In genomic region chr2:58052821-58053581, GRCm38 (mm10) we compare ENCODE assay signal across 14 mouse cellular contexts. TPM values are rescaled to one million over a fixed set of nuclear protein-coding genes. Genes with fewer than 3 reads are reported as not detected.
DNase-seq lines count a peak whose midpoint lies in the region; ATAC-seq and TF ChIP-seq lines count a peak whose summit lies in the region.
"Had no signal": no experiment of that assay in that cellular context is flagged by ENCODE, and none has a peak within 500 bp of the region (broad histone marks: within the 10 kb centered on the region; RNA-seq: fewer than 3 reads in every experiment).

TSS of gene Ermn (minus strand) at chr2:58052864.

- no peak for TF ChIP-seq EP300 in CH12.LX (IDR thresholded peaks at IDR 0.05; ENCODE audit: low read length)

- no peak within 1 kb of the TSS for H3K4me3 ChIP-seq in CH12.LX (replicated peaks in 1 of 3; ENCODE audit: low read depth in 2 of 3, low read length in 2 of 3, poor library complexity in 1 of 3)
- no peak within 1 kb of the TSS for H3K4me3 ChIP-seq in hindbrain, embryonic 11.5 days (ENCODE audit: low read depth, low read length)
- no peak within 1 kb of the TSS for H3K4me3 ChIP-seq in midbrain, embryonic 10.5 days
- H3K4me3 ChIP-seq: erythroblast, embryonic 14.5 days; myocyte had no signal

- TF ChIP-seq POLR2A in CH12.LX (IDR thresholded peaks at IDR 0.05; ENCODE audit: low read depth, low read length): no peak
- no peak for TF ChIP-seq POLR2A in brain, embryonic 14.5 days (IDR thresholded peaks at IDR 0.05; ENCODE audit: borderline replicate concordance, extremely low read depth, insufficient read depth, insufficient read length, poor library complexity, severe bottlenecking)

- WGBS in hindbrain, embryonic 11.5 days: 25% methylated on average over 7 of the region's 7 CpGs
- WGBS in midbrain, embryonic 10.5 days: 17% methylated on average over 7 of the region's 7 CpGs

- H3K36me3 ChIP-seq in CH12.LX (replicated peaks in 1 of 2; ENCODE audit: control insufficient read depth in 1 of 2, insufficient read depth in 1 of 2, low read length in 1 of 2): no peaks in the 10 kb centered on the region
- H3K36me3 ChIP-seq in hindbrain, embryonic 11.5 days (ENCODE audit: control insufficient read depth, insufficient read depth, low read length): no peaks in the 10 kb centered on the region
- no peaks in the 10 kb centered on the region for H3K36me3 ChIP-seq in midbrain, embryonic 10.5 days

- TF ChIP-seq RAD21 in CH12.LX (IDR thresholded peaks at IDR 0.05; ENCODE audit: low read depth, low read length): no peak

- no peak within 1 kb of the TSS for H3K27ac ChIP-seq in CH12.LX (ENCODE audit: insufficient read depth, low read depth)
- no peak within 1 kb of the TSS for H3K27ac ChIP-seq in hindbrain, embryonic 11.5 days (ENCODE audit: low read depth, low read length)
- H3K27ac ChIP-seq in midbrain, embryonic 10.5 days (replicated peaks): no peak within 1 kb of the TSS
- H3K27ac ChIP-seq: kidney, postnatal 0 days had no signal

- no peak for DNase-seq in CH12.LX (ENCODE audit: extremely low read depth)
- peak; percentile 92 for DNase-seq in brain, embryonic 14.5 days (ENCODE audit: low read depth)
- DNase-seq in hindbrain, embryonic 11.5 days (ENCODE audit: low spot score): peak; percentile 36
- DNase-seq in midbrain, embryonic 10.5 days (ENCODE audit: low spot score): peak; percentile 16
- no peak for DNase-seq in yolk sac, embryonic 10.5 days (ENCODE audit: low spot score)
- DNase-seq in ovary, postnatal 14 days (ENCODE audit: low spot score): no peak
- no peak for DNase-seq in adrenal gland, postnatal 25 days
- no peak for DNase-seq in right cerebral cortex, postnatal 10 days (ENCODE audit: low spot score in 2 of 2)
- DNase-seq: lung, adult 18-20 months had no signal

- no peak for TF ChIP-seq CTCF in CH12.LX (conservative IDR thresholded peaks at IDR 0.05 in 1 of 2, IDR thresholded peaks at IDR 0.05 in 1 of 2; ENCODE audit: low read depth in 2 of 2, low read length in 2 of 2)
- TF ChIP-seq CTCF in brain, embryonic 14.5 days (IDR thresholded peaks at IDR 0.05; ENCODE audit: borderline replicate concordance, extremely low read depth, insufficient read depth, insufficient read length): no peak

- ATAC-seq in hindbrain, embryonic 11.5 days (ENCODE audit: low FRiP score): peak; percentile 72

- no peak within 1 kb of the TSS for H3K9ac ChIP-seq in CH12.LX (ENCODE audit: insufficient read depth, low read depth)
- no peak within 1 kb of the TSS for H3K9ac ChIP-seq in hindbrain, embryonic 11.5 days (ENCODE audit: low read depth, low read length)

- peak within 1 kb of the TSS; percentile 69 for H3K4me2 ChIP-seq in CH12.LX (ENCODE audit: insufficient read depth, low read depth, poor library complexity, severe bottlenecking)
- H3K4me2 ChIP-seq in hindbrain, embryonic 11.5 days (replicated peaks; ENCODE audit: low read depth, low read length): no peak within 1 kb of the TSS
- H3K4me2 ChIP-seq: heart, embryonic 11.5 days had no signal

- no peaks in the 10 kb centered on the region for H3K79me2 ChIP-seq in CH12.LX (replicated peaks; ENCODE audit: control insufficient read depth, extremely low read depth, insufficient read depth, poor library complexity, severe bottlenecking)

- peaks cover 0 to 9% of the 10 kb centered on the region in 2 experiments; a peak in 2 of 4 replicates for H3K4me1 ChIP-seq in CH12.LX (ENCODE audit: control insufficient read depth in 1 of 2, insufficient read depth in 2 of 2)
- H3K4me1 ChIP-seq in hindbrain, embryonic 11.5 days (replicated peaks; ENCODE audit: control insufficient read depth, insufficient read depth, low read length): no peaks in the 10 kb centered on the region
- peaks cover 12% of the 10 kb centered on the region for H3K4me1 ChIP-seq in midbrain, embryonic 10.5 days

- no peaks in the 10 kb centered on the region for H3K9me3 ChIP-seq in CH12.LX (replicated peaks; ENCODE audit: low read length)
- H3K9me3 ChIP-seq in hindbrain, embryonic 11.5 days (ENCODE audit: control insufficient read depth, low read length): no peaks in the 10 kb centered on the region
- no peaks in the 10 kb centered on the region for H3K9me3 ChIP-seq in midbrain, embryonic 10.5 days (replicated peaks)

- dilution Hi-C loops in CH12.LX (cut with MboI; ENCODE audit: extremely low pct_ligation_motif_present, extremely low pct_unique_long_range_greater_than_20kb, low sequenced_read_pairs): no loop called here

- no peaks in the 10 kb centered on the region for H3K27me3 ChIP-seq in CH12.LX (replicated peaks)
- peaks cover 2% of the 10 kb centered on the region; the same call in 1 of the 2 replicates for H3K27me3 ChIP-seq in hindbrain, embryonic 11.5 days (ENCODE audit: control insufficient read depth, insufficient read depth, low read length)
- H3K27me3 ChIP-seq in midbrain, embryonic 10.5 days (ENCODE audit: low read depth, poor library complexity, severe bottlenecking): peaks cover 80% of the 10 kb centered on the region

- in situ Hi-C loops in CH12.LX (cut with MboI; ENCODE audit: low pct_ligation_motif_present, low pct_unique_long_range_greater_than_20kb, low sequenced_read_pairs): no loop called here

TF ChIP-seq in CH12.LX, 34 proteins besides CTCF, POLR2A, EP300 and RAD21:
- TF ChIP-seq POLR2AphosphoS2 (IDR thresholded peaks at IDR 0.05; ENCODE audit: low read depth, low read length) (no peak), ZNF384 (IDR thresholded peaks at IDR 0.05; ENCODE audit: low read depth, low read length) (no peak), JUND (conservative IDR thresholded peaks at IDR 0.05; ENCODE audit: low read depth, low read length) (no peak), IRF4 (IDR thresholded peaks at IDR 0.05; ENCODE audit: low read depth, low read length) (peak; percentile 77), NELFE (IDR thresholded peaks at IDR 0.05; ENCODE audit: low read depth, low read length) (no peak), MEF2A (IDR thresholded peaks at IDR 0.05; ENCODE audit: borderline replicate concordance, low read depth, low read length) (no peak), MAX (IDR thresholded peaks at IDR 0.05; ENCODE audit: low read length) (no peak), TBP (conservative IDR thresholded peaks at IDR 0.05; ENCODE audit: low read depth, low read length) (peak; percentile 81), CHD1 (IDR thresholded peaks at IDR 0.05; ENCODE audit: low read depth, low read length) (no peak), PAX5 (IDR thresholded peaks at IDR 0.05; ENCODE audit: low read length) (no peak), USF2 (conservative IDR thresholded peaks at IDR 0.05; ENCODE audit: low read depth, low read length) (no peak)

RNA-seq across cellular contexts. Expression of gene Ermn, which starts in this region (rescaled TPM):
- total RNA-seq in CH12.LX (2012; rRNA removed): 0.04 and 0.17 TPM in 2 replicates
- 0.23 and 0.26 TPM in 2 replicates for total RNA-seq in CH12.LX (2014; rRNA removed)
- not detected in 2 replicates for polyA plus RNA-seq in CH12.LX (2012; ENCODE audit: insufficient read length, low read depth)
- 0.52 and 0.86 TPM in 2 replicates for polyA plus RNA-seq in brain, embryonic 14.5 days (2012; rRNA removed)
- polyA plus RNA-seq in hindbrain, embryonic 11.5 days (2014; fragmentation: Nextera tagmentation; extraction: Ambion mirVana): 0.27 and 0.42 TPM in 2 replicates
- polyA plus RNA-seq in midbrain, embryonic 10.5 days (2016; fragmentation: Nextera tagmentation; extraction: Ambion mirVana): 0.11 and 0.25 TPM in 2 replicates
- total RNA-seq in adrenal gland, postnatal 25 days (2021): not detected in 2 replicates
- polyA plus RNA-seq: erythroblast, embryonic 14.5 days; heart, embryonic 11.5 days; kidney, postnatal 0 days; myocyte; stomach, embryonic 14.5 days had no signal

Comparison
In these comparisons a context has a peak if more than half of its experiments do, and no peak if none do; other contexts are left out.
1. Peak in DNase-seq in brain, embryonic 14.5 days; RNA of the gene not detected or under 1 TPM.
2. Peak in DNase-seq and ATAC-seq in hindbrain, embryonic 11.5 days; RNA of the gene not detected or under 1 TPM.
3. Peak in DNase-seq in midbrain, embryonic 10.5 days; RNA of the gene not detected or under 1 TPM.